Mouse (Mus musculus) frontal cortex, postnatal 14 days (tissue): ENCODE results near the gene Kremen1.

Source experiments
- DNase-seq, 2 experiments: peaks; one replicate each; pipeline ENCODE4 v3.0.0; 2022; ENCODE audit warnings: low spot score in 2 of 2

Kremen1 gene

DNA sequence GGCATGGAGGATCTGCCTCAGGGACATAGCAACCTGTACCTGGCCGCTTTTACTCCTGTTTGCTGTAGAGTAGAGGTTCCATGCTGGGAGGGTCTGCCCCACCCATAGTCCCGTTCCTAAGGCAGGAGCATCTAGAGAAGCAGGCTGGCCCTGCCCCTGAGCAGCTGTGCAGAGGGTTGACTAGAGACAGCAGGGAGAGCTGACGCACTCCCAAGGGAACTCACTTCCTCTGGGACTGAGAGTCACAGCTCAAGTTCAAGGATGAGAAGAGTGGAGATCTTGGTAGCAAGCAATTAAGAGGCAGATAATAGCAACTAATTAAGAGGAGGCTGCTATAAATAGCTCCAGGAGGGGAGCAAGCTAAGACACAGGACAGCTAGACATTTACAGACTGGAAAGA, 88.5 kb downstream of the Kremen1 start:
- no peak for DNase-seq

- DNase-seq = peak in 1 of 2 experiments; percentile 61
Observed at GRCm38 (mm10) chr11:5167311-5167710, 94.0 kb downstream of the Kremen1 start.

DNA sequence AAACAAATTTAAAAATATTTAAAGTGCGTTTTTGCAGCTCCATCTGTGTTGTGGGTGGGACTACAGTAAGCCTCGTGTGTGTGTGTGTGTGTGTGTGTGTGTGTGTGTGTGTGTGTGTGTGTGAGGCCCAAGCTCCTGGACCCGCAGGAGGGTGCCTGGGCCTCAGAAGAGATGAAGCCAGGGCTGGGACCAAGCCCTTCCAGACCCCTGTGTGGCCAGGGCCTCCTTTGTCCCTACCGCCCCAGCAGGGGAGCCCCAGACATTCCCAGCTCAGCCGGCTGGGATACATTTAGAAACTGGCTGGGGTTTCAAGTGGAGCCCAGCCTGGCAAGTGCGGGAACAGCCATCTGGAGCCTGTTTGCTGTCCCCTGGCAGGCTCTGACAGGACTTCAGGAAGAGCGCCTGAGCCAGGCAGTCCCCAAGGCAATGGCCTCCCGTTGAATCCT, 95.9 kb downstream of the Kremen1 start:
- DNase-seq = peak; percentile 73 to 75

DNA sequence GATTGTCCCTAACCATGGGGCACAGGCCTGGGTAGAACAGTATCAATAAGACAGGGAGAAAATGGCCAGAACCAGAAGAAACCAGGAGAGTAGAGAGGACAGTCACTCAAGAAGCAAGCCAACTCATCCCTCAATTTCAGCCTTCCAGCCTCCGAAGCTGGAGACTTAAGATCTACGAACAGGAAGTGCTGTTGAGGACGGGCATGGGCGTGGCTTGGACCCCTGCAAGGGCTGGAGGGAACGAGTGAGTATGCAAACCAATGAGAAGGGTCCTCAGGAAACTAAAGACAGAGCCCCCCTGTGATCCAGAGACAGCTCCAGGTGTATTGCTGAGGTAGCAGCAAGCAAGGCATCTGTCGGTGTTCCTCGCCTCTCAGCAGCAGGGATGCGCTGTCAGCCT, 97.0 kb downstream of the Kremen1 start:
- no peak for DNase-seq

- no peak for DNase-seq
Observed at GRCm38 (mm10) chr11:5163421-5163820, 97.9 kb downstream of the Kremen1 start.

GRCm38 (mm10) chr11:5160722-5161485, 100.5 kb downstream of the Kremen1 start:
- no peak for DNase-seq

DNA sequence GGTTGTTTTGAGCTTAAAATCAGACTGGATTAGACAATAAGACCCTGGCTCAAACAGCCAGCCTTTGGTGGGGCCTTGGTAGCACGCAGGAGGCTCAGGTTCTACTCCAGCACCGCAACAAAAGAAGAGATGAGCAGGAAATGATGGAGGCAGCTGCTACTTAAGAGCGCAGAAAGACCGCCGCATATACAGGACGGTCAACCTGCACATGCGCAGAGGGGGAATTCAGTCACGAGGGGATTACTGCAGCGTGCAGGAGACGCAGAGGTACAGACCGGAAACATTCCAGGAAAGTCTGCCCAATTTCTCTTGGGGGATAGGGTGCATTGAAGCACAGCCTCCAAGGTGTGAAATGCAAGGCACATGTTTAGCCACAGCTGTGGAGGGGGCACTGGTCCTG, 103.3 kb downstream of the Kremen1 start:
- no peak for DNase-seq

DNA sequence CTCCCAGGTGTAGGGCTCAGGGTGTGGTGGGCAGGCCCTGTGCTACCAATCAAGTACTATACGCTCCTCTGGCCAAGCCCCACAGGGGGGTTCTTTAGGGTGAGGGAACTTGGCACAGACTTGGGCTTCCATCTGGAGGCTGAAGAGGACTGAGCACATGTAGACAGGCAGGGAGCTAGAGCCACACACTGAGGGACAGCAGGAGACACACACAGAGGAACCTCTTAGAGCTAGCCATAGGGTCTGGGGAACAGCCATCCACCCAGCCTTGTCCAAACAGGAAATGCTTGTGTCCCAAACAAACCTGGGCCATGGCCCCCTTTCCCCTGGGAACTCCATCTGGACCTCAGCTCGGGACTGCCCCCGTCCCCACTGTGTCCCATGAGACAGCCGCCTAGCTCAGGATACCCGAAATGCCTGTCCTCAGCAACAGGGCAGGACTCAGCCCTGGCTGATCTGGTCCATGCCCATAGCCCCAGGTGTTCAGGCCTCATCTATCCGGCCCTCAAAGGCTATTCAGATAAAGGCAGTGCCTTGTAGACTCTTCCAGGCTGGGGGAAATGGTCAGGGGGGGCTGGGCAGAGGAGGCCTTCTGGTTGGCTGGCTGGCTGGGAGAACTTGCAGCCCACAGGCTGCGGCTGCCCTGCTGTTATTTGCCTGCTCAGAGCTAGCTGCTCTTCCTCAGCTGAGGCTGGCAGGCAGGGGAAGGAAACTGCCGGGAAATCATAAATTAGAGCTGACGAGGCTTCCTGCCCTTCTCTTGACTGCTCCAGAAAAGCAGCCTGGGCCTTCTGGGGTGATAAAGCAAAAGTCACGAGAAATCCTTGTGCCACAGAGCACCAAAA, 106.2 kb downstream of the Kremen1 start:
- no peak for DNase-seq

GRCm38 (mm10) chr11:5151680-5152337, 109.5 kb downstream of the Kremen1 start, which contains the start of gene Emid1:
Emid1 (minus strand) TSS chr11:5152257.
- no peak for DNase-seq

DNA sequence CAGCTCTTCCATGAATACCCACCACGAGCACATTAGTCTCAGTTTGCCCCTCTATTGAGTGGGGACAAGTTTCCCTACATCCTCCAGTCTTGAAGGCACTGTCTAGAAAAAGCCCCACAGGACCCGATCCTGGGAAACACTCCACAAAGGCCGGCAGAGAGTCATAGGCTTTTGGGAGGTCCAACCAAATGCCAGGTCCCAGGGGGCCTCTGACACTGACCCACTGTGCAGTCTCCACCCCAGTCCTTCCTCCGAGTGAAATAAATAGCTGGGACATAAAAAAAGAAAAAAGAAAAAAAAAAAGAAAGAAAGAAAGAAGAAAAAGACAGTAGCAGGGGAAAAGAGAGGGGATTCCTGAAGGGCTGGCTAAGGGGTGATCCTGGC, 110.1 kb downstream of the Kremen1 start:
- DNase-seq = no peak

GRCm38 (mm10) chr11:5150416-5151246, 110.7 kb downstream of the Kremen1 start:
- no peak for DNase-seq

DNA sequence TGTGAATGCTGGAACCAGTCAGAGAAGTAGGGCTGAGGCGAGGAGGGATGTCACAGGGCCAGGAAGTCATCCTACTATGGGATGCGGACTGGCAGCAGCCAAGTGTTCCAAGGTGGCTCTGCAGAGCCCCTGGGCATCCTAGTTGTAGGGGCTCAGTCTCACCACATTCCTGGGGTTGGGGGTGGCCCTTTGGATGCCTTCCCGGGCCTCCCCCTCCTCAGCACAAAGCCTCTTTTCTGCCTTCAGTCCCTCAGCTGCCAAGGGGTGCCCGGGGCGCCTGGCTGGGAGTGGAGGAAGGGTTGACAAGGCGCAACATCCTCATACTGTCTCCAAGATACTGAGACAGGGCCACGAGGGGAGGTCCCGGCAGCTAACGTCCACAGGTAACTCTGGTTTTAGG, 111.4 kb downstream of the Kremen1 start:
- DNase-seq = no peak

DNA sequence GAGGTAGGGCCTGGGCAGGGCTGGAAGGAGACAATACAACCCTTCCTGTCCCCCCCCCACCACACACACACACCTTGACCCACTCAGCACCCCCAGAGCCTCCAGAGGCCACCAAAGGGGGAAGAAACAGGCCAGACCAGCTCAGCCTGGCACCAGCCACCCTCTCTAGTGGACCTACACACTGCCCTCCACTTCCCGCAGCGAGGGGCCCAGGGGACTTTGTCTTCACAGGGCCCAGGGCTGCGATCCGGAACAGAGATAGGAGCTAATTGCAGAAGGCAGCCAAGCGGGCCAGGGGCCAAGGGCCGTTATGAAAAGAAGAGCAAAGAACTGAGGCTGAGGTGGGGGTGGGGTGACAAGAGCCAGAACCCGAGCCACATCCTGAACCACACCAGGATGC, 112.1 kb downstream of the Kremen1 start:
- DNase-seq = no peak

GRCm38 (mm10) chr11:5145600-5145999, 115.8 kb downstream of the Kremen1 start:
- DNase-seq = no peak

- DNase-seq = no peak
Observed at GRCm38 (mm10) chr11:5141965-5142364, 119.4 kb downstream of the Kremen1 start.
